Mouse (Mus musculus): ENCODE results near the gene Ago3.

DNA sequence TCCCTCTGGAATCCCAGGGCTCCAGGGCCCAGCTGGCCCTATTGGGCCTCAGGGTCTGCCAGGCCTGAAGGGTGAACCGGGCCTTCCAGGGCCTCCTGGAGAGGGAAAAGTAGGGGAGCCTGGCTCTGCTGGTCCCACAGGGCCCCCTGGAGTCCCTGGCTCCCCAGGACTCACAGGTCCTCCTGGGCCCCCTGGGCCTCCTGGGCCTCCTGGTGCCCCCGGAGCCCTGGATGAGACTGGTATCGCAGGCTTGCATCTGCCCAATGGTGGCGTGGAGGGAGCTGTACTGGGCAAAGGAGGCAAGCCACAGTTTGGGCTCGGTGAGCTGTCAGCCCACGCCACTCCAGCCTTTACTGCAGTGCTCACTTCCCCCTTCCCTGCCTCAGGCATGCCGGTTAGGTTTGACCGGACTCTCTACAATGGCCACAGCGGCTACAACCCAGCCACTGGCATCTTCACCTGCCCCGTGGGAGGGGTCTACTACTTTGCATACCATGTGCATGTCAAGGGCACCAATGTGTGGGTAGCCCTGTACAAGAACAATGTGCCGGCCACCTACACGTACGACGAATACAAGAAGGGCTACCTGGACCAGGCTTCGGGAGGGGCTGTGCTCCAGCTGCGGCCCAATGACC is 117.7 kb downstream of the Ago3 start:
- TF ChIP-seq POLR2A (IDR thresholded peaks at IDR 0.05; ENCODE audit: low read depth, low read length) (no peak), CTCF (IDR thresholded peaks at IDR 0.05; ENCODE audit: extremely low read depth, insufficient read depth, insufficient read length, insufficient replicate concordance) (no peak)
